Mouse (Mus musculus): ENCODE data around the gene Spag5. TPM values are rescaled to one million over a fixed set of nuclear protein-coding genes. Genes with fewer than 3 reads are reported as not detected.
A peak's percentile ranks its signal among the peaks of the same experiment; 100 is the strongest.

Spag5 gene
- total RNA-seq, 4 experiments from 2014 or later, result 2.2 to 2.8 (median 2.6) TPM

- DNase-seq (ENCODE audit: low spot score in 2 of 2), result peak; percentile 50 to 66
Measured at GRCm38 (mm10) chr11:78322860-78323259, 21.5 kb downstream of the Spag5 start, which contains the start of gene Aldoc. TSS of gene Aldoc (plus strand) at chr11:78322968.

DNA sequence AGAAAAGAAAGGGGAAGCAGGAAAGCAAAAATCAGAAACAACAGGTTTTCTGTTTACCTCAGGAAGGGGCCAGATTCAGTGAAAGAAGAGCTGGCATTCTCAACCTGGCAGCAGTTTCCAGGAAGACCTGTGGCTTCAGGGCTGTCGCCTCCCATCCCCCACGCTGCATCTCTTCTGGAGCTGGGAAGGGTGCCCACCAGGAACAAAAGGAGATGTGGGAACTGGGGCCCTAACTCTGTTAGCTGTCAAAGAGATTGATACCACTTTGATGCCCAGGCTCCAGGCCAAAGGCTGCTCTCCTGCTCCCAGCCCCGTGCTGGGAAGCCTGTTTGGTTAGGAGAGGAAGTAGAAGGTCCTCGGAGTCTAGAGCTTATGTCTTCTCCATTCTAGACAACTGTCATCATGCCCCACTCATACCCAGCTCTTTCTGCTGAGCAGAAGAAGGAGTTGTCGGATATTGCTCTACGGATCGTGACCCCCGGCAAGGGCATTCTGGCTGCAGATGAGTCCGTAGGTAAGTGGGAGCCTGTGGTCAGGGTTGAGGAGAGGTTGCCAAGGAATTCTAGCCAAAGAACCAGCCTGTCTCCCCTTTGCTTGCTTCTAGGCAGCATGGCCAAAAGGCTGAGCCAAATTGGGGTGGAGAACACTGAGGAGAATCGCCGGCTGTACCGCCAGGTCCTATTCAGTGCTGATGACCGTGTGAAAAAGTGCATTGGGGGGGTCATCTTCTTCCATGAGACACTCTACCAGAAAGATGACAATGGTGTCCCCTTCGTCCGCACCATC lies 22.9 kb downstream of the Spag5 start:
- no peak for DNase-seq (ENCODE audit: low spot score in 2 of 2)

DNA sequence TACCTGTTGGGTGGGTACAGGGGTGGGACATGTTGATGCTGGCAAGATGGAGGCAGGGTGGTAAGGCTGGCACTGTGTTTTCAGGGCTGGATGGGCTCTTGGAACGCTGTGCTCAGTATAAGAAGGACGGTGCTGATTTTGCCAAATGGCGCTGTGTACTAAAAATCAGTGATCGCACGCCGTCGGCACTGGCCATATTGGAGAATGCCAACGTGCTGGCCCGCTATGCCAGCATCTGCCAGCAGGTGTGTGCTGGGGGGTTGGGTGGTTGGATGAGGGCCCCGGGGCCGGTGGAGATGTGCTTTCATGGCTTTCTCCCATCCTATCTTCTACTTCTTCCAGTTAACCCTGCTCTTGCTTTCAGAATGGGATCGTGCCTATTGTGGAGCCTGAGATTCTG lies 23.6 kb downstream of the Spag5 start:
- DNase-seq (ENCODE audit: low spot score in 2 of 2), result no peak

GRCm38 (mm10) chr11:78327215-78327614 lies 25.9 kb downstream of the Spag5 start:
- no peak for DNase-seq (ENCODE audit: low spot score in 2 of 2)

GRCm38 (mm10) chr11:78327634-78328511 lies 26.5 kb downstream of the Spag5 start, which contains the start of gene Pigs:
TSS of gene Pigs (plus strand) at chr11:78328415.
- DNase-seq (ENCODE audit: low spot score in 2 of 2), result peak; percentile 94 to 95

DNA sequence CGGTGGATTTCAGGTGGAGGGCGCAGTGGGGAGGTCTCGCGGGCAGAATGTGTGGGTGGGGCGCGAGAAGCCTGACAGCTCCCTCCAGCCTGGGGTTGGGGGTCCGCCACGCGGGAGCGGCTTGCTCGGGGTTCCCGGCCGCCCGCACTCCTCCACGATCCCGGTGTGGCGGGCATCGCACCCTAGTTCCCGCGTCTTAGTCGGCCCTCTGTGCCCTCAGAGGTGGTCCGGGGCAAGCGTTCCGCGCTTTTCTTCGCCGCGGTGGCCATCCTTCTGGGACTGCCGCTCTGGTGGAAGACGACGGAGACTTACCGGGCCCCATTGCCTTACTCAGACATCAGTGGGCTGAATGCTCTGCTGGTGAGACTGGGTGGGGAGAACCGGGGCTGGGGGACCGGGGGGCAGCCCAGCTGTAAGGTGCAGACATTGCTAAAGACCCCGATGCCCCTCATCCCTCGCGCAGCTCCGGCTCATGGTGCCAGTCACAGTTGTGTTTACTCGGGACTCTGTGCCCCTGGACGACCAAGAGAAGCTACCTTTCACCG lies 27.3 kb downstream of the Spag5 start:
- DNase-seq (ENCODE audit: low spot score in 2 of 2), result no peak

DNA sequence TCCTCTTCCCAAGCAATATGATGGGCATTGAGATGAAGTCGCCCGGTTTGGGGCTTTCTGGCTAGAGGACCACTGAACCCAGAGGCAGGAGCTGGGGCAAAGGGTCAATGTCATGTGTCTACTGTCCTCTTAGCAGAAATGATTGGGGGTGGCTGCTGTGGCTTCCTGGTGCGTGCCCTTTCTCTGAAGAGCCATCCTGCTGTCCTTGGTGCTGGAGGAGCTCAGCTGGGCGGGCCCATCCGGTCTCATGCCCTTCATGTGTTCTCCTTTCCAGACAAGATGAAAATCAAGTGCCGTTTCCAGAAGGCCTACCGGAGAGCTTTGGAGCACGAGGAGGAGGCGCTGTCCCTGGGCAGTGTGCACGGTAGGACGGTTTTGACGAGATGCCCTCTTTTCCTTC lies 31.3 kb downstream of the Spag5 start:
- DNase-seq (ENCODE audit: low spot score in 2 of 2), result no peak

- no peak for DNase-seq (ENCODE audit: low spot score in 2 of 2)
Measured at GRCm38 (mm10) chr11:78333992-78334391, 32.7 kb downstream of the Spag5 start.

DNA sequence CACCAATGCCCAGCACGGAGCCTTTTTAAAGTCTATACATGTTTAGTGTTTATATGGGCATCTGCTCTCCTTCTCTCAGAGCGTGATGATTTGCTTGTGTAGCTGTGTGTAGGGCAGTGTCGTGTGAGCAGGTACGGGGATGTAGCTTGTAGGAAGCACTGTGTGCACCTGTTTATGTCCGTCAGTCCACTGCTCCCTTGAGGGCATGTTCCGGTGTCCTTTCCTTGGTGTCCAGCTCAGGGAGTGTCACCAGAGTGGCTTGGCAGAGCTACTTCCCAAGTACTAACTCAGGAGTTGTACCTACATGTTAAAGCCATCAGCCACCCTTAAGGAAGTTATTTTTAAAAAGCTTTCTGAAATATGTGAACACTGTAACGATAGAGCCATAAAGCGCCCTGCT lies 35.7 kb downstream of the Spag5 start:
- DNase-seq (ENCODE audit: low spot score in 2 of 2), result peak in 1 of 2 experiments; percentile 49

GRCm38 (mm10) chr11:78341702-78342101 lies 40.4 kb downstream of the Spag5 start:
- DNase-seq (ENCODE audit: low spot score in 2 of 2), result no peak

- peak; percentile 54 to 62 for DNase-seq (ENCODE audit: low spot score in 2 of 2)
Measured at GRCm38 (mm10) chr11:78343381-78344327, 42.3 kb downstream of the Spag5 start, which contains the start of gene Unc119. TSS of gene Unc119 (plus strand) at chr11:78343482.

GRCm38 (mm10) chr11:78344328-78344889 lies 43.1 kb downstream of the Spag5 start:
- no peak for DNase-seq (ENCODE audit: low spot score in 2 of 2)

DNA sequence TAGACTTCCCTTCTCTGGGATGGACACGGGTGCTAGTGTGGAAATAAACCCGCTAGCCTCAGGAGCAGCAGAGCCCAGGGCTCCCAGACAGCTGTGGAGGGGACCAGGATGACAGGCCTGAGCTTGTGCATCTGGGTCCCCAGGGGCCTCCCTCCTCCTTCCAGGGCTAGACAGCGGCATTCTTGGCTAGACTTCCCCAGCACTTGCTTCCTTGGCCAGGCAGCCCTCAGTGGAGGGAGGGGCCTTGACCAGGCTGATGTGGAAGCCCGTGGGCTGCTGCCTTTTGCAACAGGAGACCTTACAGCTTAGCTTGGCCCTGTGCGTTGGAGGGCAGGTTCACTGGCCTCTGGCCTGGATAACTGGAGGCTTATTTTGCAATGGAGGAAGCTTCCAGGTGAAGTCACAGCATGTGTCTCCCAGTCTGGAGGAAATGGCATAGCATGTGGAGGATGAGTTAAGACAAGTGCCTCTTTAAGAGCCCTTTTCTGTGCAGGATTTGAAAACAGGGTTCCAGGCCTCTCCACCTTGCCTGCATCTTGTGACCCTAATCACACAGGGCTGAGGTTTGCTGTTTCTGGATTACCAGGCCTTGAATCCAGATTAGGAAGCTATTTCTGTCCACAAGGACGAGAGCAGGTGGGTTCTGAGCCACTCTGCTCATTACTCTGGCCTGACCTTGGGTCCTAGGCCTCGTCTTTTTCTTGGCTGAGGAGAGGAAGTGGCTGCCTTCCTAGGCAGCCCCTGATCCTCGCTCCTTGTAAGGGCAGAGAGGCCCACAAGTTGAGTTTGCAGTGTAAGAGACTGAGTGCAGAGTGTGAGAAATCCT lies 43.8 kb downstream of the Spag5 start:
- peak; percentile 78 to 80 for DNase-seq (ENCODE audit: low spot score in 2 of 2)

GRCm38 (mm10) chr11:78345801-78346200 lies 44.5 kb downstream of the Spag5 start:
- no peak for DNase-seq (ENCODE audit: low spot score in 2 of 2)

DNA sequence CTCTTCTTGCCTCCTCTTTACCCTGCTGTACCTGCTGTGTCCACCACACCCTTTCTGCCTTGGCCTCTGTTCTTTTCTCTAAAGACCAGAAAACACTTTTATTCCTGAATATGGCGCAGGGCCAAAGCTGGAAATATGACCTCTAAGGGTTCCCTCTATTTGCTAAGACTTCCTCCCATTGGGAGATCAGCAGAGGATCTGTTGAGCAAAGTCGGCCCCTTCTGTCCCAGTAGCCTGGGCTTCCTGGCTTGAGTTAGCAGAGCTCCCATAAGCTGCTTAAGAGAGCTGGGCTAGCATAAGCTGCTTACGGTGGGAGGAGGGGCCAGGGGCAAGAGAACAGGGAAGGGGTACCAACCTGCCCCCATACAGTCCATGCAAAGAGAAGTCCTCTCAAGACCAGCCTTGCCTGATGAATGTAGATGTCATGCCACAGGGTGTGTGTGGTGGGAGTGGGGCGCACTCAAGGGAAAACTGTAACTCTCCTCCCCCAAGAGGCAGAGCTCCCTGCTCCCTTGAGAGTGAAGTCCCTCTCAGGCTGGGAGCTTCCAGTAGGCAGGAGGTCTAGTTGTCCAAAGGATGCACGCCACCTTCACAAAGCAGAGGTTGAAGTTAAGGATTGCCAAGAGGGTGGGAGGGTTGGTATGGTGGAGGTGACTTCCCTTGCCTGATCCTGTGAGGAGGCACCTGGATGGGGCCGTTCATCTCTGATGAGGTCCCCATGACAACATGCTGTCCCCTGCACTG lies 45.2 kb downstream of the Spag5 start:
- DNase-seq (ENCODE audit: low spot score in 2 of 2), result no peak

DNA sequence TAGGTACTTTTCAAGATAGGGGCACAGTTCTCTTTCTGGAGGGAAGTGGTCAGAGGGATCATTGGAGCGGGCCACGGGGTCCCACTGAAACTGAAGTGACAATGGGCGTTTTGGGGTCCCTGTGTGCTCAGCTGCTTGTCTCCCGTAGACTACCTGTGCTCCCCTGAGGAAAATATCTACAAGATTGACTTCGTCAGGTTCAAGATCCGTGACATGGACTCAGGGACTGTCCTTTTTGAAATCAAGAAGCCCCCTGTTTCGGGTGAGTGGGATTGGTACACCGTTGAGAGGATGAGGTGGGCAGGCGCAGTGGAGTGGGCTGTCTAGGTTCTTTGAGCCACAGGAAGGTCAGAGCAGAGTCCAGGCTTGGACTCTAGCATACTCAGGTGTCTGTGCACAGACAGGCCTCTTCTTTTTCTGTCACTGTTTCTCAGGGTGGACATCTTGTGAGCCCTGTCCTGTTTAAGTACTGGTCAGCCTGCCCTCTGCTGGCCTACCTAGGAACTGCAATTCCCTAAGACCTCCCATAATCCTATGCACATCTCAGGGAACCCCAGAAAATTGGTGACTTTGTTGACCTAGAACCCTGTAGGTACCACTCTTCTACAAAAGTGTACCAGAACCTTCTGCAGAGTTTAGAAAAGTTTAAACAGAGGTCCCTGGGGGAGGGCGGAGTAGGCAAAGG lies 45.9 kb downstream of the Spag5 start:
- peak; percentile 63 to 75 for DNase-seq (ENCODE audit: low spot score in 2 of 2)

DNA sequence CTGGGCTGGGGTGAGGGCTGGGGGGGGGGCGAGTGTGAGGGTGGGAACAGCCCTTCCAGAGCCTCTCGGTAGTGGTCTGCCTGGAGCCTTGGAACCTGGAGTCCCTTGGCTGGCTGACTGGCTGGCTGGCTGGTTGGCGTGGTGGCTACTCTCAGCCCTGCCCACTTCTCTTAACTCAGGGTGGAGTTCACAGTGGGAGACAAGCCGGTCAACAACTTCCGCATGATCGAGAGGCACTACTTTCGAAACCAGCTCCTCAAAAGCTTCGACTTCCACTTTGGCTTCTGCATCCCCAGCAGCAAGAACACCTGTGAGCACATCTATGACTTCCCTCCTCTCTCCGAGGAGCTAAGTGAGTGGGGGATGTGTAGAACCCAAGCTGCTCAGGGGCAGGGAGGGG lies 46.6 kb downstream of the Spag5 start:
- DNase-seq (ENCODE audit: low spot score in 2 of 2), result no peak

- no peak for DNase-seq (ENCODE audit: low spot score in 2 of 2)
Measured at GRCm38 (mm10) chr11:78348474-78348873, 47.1 kb downstream of the Spag5 start.

All from gastrocnemius, adult 8-10 months (tissue).